In genomic region chr5:140223070-140224053, GRCm38 (mm10) we compare ENCODE assay signal across 11 mouse cellular contexts.
A peak's percentile ranks its signal among the peaks of the same experiment; 100 is the strongest.
DNase-seq lines count a peak whose midpoint lies in the region; ATAC-seq and TF ChIP-seq lines count a peak whose summit lies in the region.
"Had no signal": no experiment of that assay in that cellular context is flagged by ENCODE, and none has a peak within 500 bp of the region (broad histone marks: within the 10 kb centered on the region; RNA-seq: fewer than 3 reads in every experiment).

No protein-coding gene starts in this region.

- peak; percentile 78 for DNase-seq in MN1 (ENCODE audit: low spot score)
- DNase-seq in brain, adult 2 months (ENCODE audit: low read depth, low spot score): peak; percentile 67
- peak; percentile 56 for DNase-seq in forebrain, embryonic 11.5 days (ENCODE audit: low spot score)
- DNase-seq in limb, embryonic 10.5 days (ENCODE audit: low spot score): no peak
- no peak for DNase-seq in heart, adult 11 months
- DNase-seq in liver, embryonic 11.5 days (ENCODE audit: low spot score): no peak
- DNase-seq in liver, postnatal 0 days: no peak
- no peak for DNase-seq in left cerebral cortex, postnatal 10 days (ENCODE audit: extremely low spot score in 1 of 2, low spot score in 2 of 2)
- DNase-seq: cerebellum, postnatal 14 days; lung, postnatal 4 days had no signal

- TF ChIP-seq EP300 in liver, postnatal 0 days (IDR thresholded peaks at IDR 0.05; ENCODE audit: low read depth): no peak

- peaks cover 1% of the 10 kb centered on the region; the same call in 1 of the 2 replicates for H3K4me1 ChIP-seq in forebrain, embryonic 11.5 days (replicated peaks; ENCODE audit: control insufficient read depth, insufficient read depth, low read length)
- peaks cover 14% of the 10 kb centered on the region; the same call in 1 of the 2 replicates for H3K4me1 ChIP-seq in limb, embryonic 10.5 days
- no peaks in the 10 kb centered on the region for H3K4me1 ChIP-seq in liver, embryonic 11.5 days (replicated peaks; ENCODE audit: control insufficient read depth, insufficient read depth, low read length)
- peaks cover 5% of the 10 kb centered on the region; the same call in 1 of the 2 replicates for H3K4me1 ChIP-seq in liver, postnatal 0 days (ENCODE audit: insufficient read depth)

- H3K4me2 ChIP-seq in forebrain, embryonic 11.5 days (ENCODE audit: low read depth, low read length, severe bottlenecking): no peak overlapping the region
- H3K4me2 ChIP-seq in liver, embryonic 11.5 days: no peak overlapping the region
- H3K4me2 ChIP-seq in liver, postnatal 0 days (ENCODE audit: low read depth, low read length): no peak overlapping the region
- H3K4me2 ChIP-seq: liver, embryonic 12.5 days had no signal

- no peaks in the 10 kb centered on the region for H3K36me3 ChIP-seq in forebrain, embryonic 11.5 days (ENCODE audit: control insufficient read depth, insufficient read depth, low read length)
- peaks cover 13% of the 10 kb centered on the region for H3K36me3 ChIP-seq in limb, embryonic 10.5 days
- no peaks in the 10 kb centered on the region for H3K36me3 ChIP-seq in liver, embryonic 11.5 days (ENCODE audit: control insufficient read depth, insufficient read depth, low read length)
- H3K36me3 ChIP-seq in liver, postnatal 0 days (replicated peaks; ENCODE audit: insufficient read depth, low read length): no peaks in the 10 kb centered on the region
- H3K36me3 ChIP-seq: liver, embryonic 12.5 days had no signal

- no peaks in the 10 kb centered on the region for H3K27me3 ChIP-seq in forebrain, embryonic 11.5 days (ENCODE audit: control insufficient read depth, insufficient read depth, low read length)
- no peaks in the 10 kb centered on the region for H3K27me3 ChIP-seq in limb, embryonic 10.5 days (ENCODE audit: low read depth, poor library complexity, severe bottlenecking)
- H3K27me3 ChIP-seq in liver, embryonic 11.5 days (replicated peaks; ENCODE audit: control insufficient read depth, insufficient read depth, low read length): no peaks in the 10 kb centered on the region
- no peaks in the 10 kb centered on the region for H3K27me3 ChIP-seq in liver, postnatal 0 days (ENCODE audit: insufficient read depth, low read length)
- H3K27me3 ChIP-seq: liver, embryonic 12.5 days had no signal

- no peak for TF ChIP-seq CTCF in liver, postnatal 0 days (IDR thresholded peaks at IDR 0.05; ENCODE audit: low read depth)

- H3K4me3 ChIP-seq in forebrain, embryonic 11.5 days (ENCODE audit: low read depth, low read length): no peak overlapping the region
- H3K4me3 ChIP-seq in limb, embryonic 10.5 days: no peak overlapping the region
- H3K4me3 ChIP-seq in liver, embryonic 11.5 days (ENCODE audit: low read depth, low read length): no peak overlapping the region
- no peak overlapping the region for H3K4me3 ChIP-seq in liver, postnatal 0 days (ENCODE audit: low read depth, low read length)
- H3K4me3 ChIP-seq: liver, embryonic 12.5 days had no signal

- H3K9ac ChIP-seq in forebrain, embryonic 11.5 days (ENCODE audit: low read length): no peak overlapping the region
- no peak overlapping the region for H3K9ac ChIP-seq in liver, embryonic 11.5 days (ENCODE audit: low read depth, low read length)
- no peak overlapping the region for H3K9ac ChIP-seq in liver, postnatal 0 days (replicated peaks)
- H3K9ac ChIP-seq: liver, embryonic 12.5 days had no signal

- 0 out of 2 replicates have a peak, but pooled peaks have one; percentile 44 for ATAC-seq in forebrain, embryonic 11.5 days (replicated peaks; ENCODE audit: low FRiP score)
- no peak for ATAC-seq in liver, embryonic 11.5 days (replicated peaks; ENCODE audit: low FRiP score)
- ATAC-seq in liver, postnatal 0 days: no peak
- ATAC-seq: liver, embryonic 12.5 days had no signal

- peak overlapping the region; percentile 48; the same call in 1 of the 2 replicates for H3K27ac ChIP-seq in forebrain, embryonic 11.5 days (ENCODE audit: low read depth, low read length)
- H3K27ac ChIP-seq in limb, embryonic 10.5 days: peak overlapping the region; percentile 58
- H3K27ac ChIP-seq in liver, embryonic 11.5 days (ENCODE audit: low read depth, low read length): no peak overlapping the region
- H3K27ac ChIP-seq in liver, postnatal 0 days (ENCODE audit: low read depth): no peak overlapping the region
- H3K27ac ChIP-seq: liver, embryonic 12.5 days had no signal

- 30% methylated on average over 20 of the region's 20 CpGs for WGBS in forebrain, embryonic 11.5 days
- WGBS in limb, embryonic 10.5 days: 88% methylated on average over 20 of the region's 20 CpGs
- WGBS in liver, embryonic 11.5 days: 93% methylated on average over 20 of the region's 20 CpGs
- 90% methylated on average over 20 of the region's 20 CpGs for WGBS in liver, postnatal 0 days (ENCODE audit: insufficient replicate concordance)

- intact Hi-C loops in left cerebral cortex, postnatal 10 days (cut with DNase I): no loop called here

- H3K9me3 ChIP-seq in forebrain, embryonic 11.5 days (ENCODE audit: control insufficient read depth, low read length): no peaks in the 10 kb centered on the region
- H3K9me3 ChIP-seq in limb, embryonic 10.5 days (replicated peaks): no peaks in the 10 kb centered on the region
- no peaks in the 10 kb centered on the region for H3K9me3 ChIP-seq in liver, embryonic 11.5 days (ENCODE audit: control insufficient read depth, low read length)
- H3K9me3 ChIP-seq in liver, postnatal 0 days (ENCODE audit: low read length): no peaks in the 10 kb centered on the region
- H3K9me3 ChIP-seq: liver, embryonic 12.5 days had no signal

Comparison
In these comparisons a context has a peak if more than half of its experiments do, and no peak if none do; other contexts are left out.
1. DNase-seq: peak in MN1 (single experiment), brain, adult 2 months (single experiment) and forebrain, embryonic 11.5 days (single experiment); none in limb, embryonic 10.5 days (single experiment), heart, adult 11 months (single experiment), liver, embryonic 11.5 days (single experiment), liver, postnatal 0 days (single experiment) and left cerebral cortex, postnatal 10 days (0 of 2).
2. H3K27ac ChIP-seq: peak in forebrain, embryonic 11.5 days (single experiment) and limb, embryonic 10.5 days (single experiment); none in liver, embryonic 11.5 days (single experiment) and liver, postnatal 0 days (single experiment).